Mouse (Mus musculus) heart, adult 18-20 months (tissue): ENCODE measurements at regions not wholly inside any gene's neighbourhood (a gene's known extent, or its start where the extent isn't known, plus 50 kb on each side); places are given as distances from the start of the nearest gene placed in this dataset.
A peak's percentile ranks its signal among the peaks of the same experiment; 100 is the strongest.
"Not testable (repeated sequence)": the region's sequence is repeated elsewhere in the genome, so short reads cannot be mapped to it uniquely, and the experiment has no call there.

Source experiments
- DNase-seq, 2 experiments: peaks; one replicate each; pipeline ENCODE4 v3.0.0; 2021 to 2022; ENCODE audit warnings: mixed read lengths in 1 of 2

DNA sequence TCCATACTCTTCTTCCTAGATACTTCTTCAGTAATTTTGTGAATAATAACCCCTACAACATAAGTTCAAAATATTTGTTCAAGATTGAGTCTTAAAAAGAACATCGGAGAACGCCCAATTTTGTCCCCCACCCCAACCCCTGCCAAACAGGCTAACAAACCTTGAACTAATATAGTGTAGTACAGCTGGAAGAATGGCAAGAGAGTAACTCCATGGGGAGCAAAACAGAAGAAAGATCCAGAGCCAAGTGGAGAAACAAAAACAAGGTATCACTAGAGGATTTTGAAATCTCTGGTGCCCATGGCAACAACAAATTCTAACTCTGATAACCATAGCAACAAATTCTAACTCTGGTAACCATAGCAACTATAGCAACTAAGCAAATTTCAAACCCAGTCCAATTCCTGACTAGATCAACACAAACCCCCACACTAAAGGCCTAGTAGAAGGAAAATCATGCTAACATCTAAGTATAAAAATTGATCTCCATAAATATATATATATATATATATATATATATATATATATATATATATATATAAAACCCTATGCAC, 74.2 kb upstream of the Magee2 start:
- DNase-seq: no peak

DNA sequence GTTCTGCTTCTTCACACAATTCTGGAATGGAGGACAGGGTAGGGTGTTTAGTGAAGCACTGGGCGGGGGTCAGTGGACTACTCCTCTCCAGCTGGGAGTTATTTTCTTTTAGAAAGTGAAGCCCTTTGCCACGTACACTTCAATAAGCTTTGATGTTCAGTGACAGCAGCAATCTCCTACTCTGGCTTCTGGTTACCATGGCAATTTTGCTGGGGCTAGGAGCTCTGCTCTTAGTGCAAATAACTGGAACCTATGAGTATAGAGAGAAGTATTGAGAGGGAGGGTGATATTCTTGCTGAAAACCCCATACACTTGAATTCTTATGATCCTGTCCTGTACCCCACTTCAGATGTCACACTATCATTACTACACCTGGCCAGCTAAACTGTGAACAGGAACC, 94.5 kb upstream of the Magee2 start:
- DNase-seq: no peak

DNA sequence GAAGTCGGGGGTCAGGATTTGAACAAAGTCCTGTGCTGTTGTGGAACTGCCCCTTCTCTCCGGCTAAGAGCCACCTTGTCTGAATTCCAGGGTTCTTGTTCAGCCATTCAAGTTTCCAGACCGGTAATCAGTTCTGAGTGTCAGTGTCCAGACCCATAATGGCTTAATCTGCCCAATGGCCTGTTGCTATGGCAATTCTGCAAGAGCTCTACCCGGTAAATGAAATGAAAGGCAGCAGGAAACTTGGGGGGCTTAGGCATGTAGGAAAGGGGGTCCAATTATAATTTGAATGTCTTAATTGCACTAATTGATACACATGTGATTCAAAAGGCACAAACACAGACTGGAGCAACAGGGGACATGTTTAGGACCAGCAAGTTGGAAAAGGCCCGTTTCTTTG, 95.7 kb upstream of the Magee2 start:
- DNase-seq: not testable (repeated sequence)

DNA sequence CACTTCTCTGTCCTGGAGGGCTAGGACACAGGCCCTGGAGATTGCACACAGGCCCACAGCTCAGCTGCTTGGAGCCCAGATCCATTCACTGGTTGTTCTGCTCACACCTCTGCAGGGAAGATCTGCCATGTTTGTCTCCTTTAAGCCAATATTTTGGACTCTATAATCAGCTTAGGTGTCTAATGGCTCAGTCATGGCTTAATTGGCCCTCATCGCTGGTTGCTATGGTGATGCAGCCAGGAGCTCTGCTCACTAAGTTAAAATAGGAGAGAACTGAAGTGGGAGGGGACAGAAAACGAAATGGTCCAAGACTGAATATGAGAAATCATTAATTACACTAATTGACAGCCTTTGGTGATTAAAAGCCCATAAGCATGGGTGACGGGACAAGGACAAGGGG, 96.3 kb upstream of the Magee2 start:
- not testable (repeated sequence) for DNase-seq

DNA sequence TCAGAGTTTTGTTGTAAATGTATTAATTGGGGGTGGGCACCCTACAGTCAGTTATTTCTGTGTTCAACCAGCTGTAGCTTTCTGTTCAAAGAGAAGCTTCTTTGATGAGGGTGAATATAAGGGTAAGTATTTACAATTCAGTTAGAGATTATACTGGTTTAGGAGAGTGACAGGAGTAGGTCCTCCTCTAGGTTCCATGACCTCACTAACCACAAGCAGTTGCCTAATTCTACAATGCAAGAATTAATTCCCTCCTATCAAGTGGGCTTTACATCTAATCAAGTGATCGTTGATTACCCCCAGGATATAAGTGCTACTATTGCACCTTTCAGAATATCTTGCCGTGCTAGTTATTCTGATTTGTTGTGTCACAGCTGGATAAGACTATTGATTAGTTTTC, 101.1 kb upstream of the Pbdc1 start:
- no peak for DNase-seq

DNA sequence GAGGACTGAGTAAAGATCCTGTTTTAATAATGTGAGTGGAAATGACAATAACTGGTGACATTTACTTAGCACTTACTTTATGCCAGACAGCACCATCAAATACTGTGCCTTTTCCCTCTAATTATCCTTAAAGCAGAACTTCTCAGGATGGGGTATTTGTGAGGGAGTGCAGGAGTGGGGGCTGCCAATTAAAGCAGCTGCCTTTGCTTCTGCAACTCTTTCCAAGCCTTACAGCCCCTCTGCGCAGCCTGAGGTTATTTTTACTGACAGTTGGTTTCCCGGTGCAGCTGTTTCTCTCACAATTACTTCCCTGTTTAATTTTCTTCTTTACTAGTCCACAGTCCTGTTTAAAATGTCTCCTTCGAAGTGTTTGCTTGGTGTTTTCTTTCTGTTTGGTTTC, 76.3 kb upstream of the Pbdc1 start:
- no peak for DNase-seq

DNA sequence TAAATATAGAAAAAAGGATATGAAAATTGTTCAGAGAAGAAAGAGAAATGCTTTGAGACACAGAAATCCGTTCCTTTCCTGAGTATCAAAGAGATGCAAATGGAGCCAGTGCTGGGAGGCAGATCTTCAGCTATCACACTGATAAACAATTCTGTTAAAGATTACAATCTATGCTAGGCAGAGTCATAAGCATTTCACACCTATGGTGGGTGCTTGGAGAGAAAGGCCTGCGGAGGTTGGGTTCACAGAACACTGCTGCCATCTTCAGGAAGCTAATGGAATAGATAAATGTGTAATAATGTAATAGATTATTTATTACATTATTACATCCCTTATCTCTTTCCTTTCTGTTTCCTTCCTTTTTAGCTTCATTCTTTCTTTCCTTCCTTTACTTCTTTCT, 73.1 kb upstream of the Pbdc1 start:
- peak; percentile 1 to 33 for DNase-seq
